31 mouse cellular contexts compared by ENCODE assay signal in genomic region chr1:190448263-190448662, GRCm38 (mm10).
DNase-seq lines count a peak whose midpoint lies in the region; ATAC-seq and TF ChIP-seq lines count a peak whose summit lies in the region.
"Had no signal": no experiment of that assay in that cellular context is flagged by ENCODE, and none has a peak within 500 bp of the region (broad histone marks: within the 10 kb centered on the region; RNA-seq: fewer than 3 reads in every experiment).

No protein-coding gene starts in this region.

- no peak for ATAC-seq in midbrain, embryonic 11.5 days (ENCODE audit: low FRiP score)
- peak; percentile 72 for ATAC-seq in intestine, embryonic 15.5 days
- ATAC-seq: forebrain, postnatal 0 days; inflammation-experienced regulatory T-cells, adult 6 months; liver, embryonic 12.5 days; liver, postnatal 0 days had no signal

- H3K9ac ChIP-seq in midbrain, embryonic 11.5 days (ENCODE audit: low read length), result no peak overlapping the region
- H3K9ac ChIP-seq in ES-E14 (ENCODE audit: insufficient read depth, low read depth, low read length, poor library complexity, severe bottlenecking), result no peak overlapping the region
- H3K9ac ChIP-seq in intestine, embryonic 15.5 days, result no peak overlapping the region
- H3K9ac ChIP-seq: embryonic facial prominence, embryonic 15.5 days; forebrain, embryonic 12.5 days; forebrain, postnatal 0 days; hindbrain, embryonic 15.5 days; liver, embryonic 12.5 days; liver, postnatal 0 days; midbrain, embryonic 12.5 days; neural tube, embryonic 12.5 days had no signal

- H3K27me3 ChIP-seq in midbrain, embryonic 11.5 days (ENCODE audit: control insufficient read depth, insufficient read depth, low read length), result peaks cover 9% of the 10 kb centered on the region; the same call in 1 of the 2 replicates
- peaks cover 88% of the 10 kb centered on the region for H3K27me3 ChIP-seq in midbrain, embryonic 10.5 days (ENCODE audit: low read depth, poor library complexity, severe bottlenecking)
- no peaks in the 10 kb centered on the region for H3K27me3 ChIP-seq in intestine, embryonic 15.5 days (replicated peaks)
- H3K27me3 ChIP-seq: hindbrain, embryonic 15.5 days had no signal

- H3K9me3 ChIP-seq in midbrain, embryonic 11.5 days (ENCODE audit: control insufficient read depth, low read length), result no peaks in the 10 kb centered on the region; the same call in 1 of the 2 replicates
- H3K9me3 ChIP-seq in midbrain, embryonic 10.5 days (replicated peaks), result no peaks in the 10 kb centered on the region
- H3K9me3 ChIP-seq in ES-E14 (ENCODE audit: control insufficient read depth, insufficient read depth, low read depth, low read length), result no peaks in the 10 kb centered on the region
- no peaks in the 10 kb centered on the region for H3K9me3 ChIP-seq in intestine, embryonic 15.5 days
- H3K9me3 ChIP-seq: embryonic facial prominence, embryonic 10.5 days; embryonic facial prominence, embryonic 15.5 days; forebrain, embryonic 12.5 days; hindbrain, embryonic 10.5 days; hindbrain, embryonic 15.5 days; liver, embryonic 12.5 days; midbrain, embryonic 12.5 days; neural tube, embryonic 12.5 days had no signal

- peaks cover 7% of the 10 kb centered on the region; the same call in 1 of the 2 replicates for H3K4me1 ChIP-seq in midbrain, embryonic 11.5 days (ENCODE audit: control insufficient read depth, insufficient read depth, low read length)
- H3K4me1 ChIP-seq in midbrain, embryonic 10.5 days, result peaks cover 30% of the 10 kb centered on the region
- peaks cover 0 to 3% of the 10 kb centered on the region in 2 experiments; a peak in 2 of 4 replicates for H3K4me1 ChIP-seq in ES-E14 (ENCODE audit: control insufficient read depth in 2 of 2, insufficient read depth in 2 of 2, low read length in 2 of 2, poor library complexity in 1 of 2)
- H3K4me1 ChIP-seq in intestine, embryonic 15.5 days (replicated peaks), result 0 out of 2 replicates have a peak, but pooled peaks cover 2% of the 10 kb centered on the region
- H3K4me1 ChIP-seq: embryonic facial prominence, embryonic 15.5 days; hindbrain, embryonic 15.5 days; liver, embryonic 12.5 days; neural tube, embryonic 12.5 days had no signal

- H3K27ac ChIP-seq in midbrain, embryonic 11.5 days (ENCODE audit: low read depth, low read length), result no peak overlapping the region
- no peak overlapping the region for H3K27ac ChIP-seq in midbrain, embryonic 10.5 days (replicated peaks)
- H3K27ac ChIP-seq in ES-E14 (ENCODE audit: insufficient read depth, low read depth, low read length, poor library complexity, severe bottlenecking), result no peak overlapping the region
- H3K27ac ChIP-seq in intestine, embryonic 15.5 days, result no peak overlapping the region
- H3K27ac ChIP-seq: embryonic facial prominence, embryonic 10.5 days; embryonic facial prominence, embryonic 15.5 days; forebrain, embryonic 12.5 days; hindbrain, embryonic 10.5 days; hindbrain, embryonic 15.5 days; layer of hippocampus, adult 2 months; left cerebral cortex, adult 2 months; liver, embryonic 12.5 days; midbrain, embryonic 12.5 days; neural tube, embryonic 12.5 days had no signal

- 36% methylated on average over 8 of the region's 8 CpGs for WGBS in midbrain, embryonic 11.5 days
- WGBS in midbrain, embryonic 10.5 days, result 30% methylated on average over 8 of the region's 8 CpGs
- WGBS in intestine, embryonic 15.5 days, result 16% methylated on average over 8 of the region's 8 CpGs

- peak; percentile 70 for DNase-seq in midbrain, embryonic 11.5 days (ENCODE audit: low spot score, missing footprints)
- DNase-seq in midbrain, embryonic 10.5 days (ENCODE audit: low spot score), result no peak
- DNase-seq in ES-E14 (ENCODE audit: low read depth, low spot score), result peak; percentile 54
- DNase-seq in urinary bladder, postnatal 14 days (ENCODE audit: low spot score), result no peak
- no peak for DNase-seq in embryo, embryonic 9.5 days (ENCODE audit: extremely low spot score)
- DNase-seq in gastrocnemius, adult 18-20 months (ENCODE audit: low spot score), result no peak
- DNase-seq: adrenal gland, postnatal 36 days; cerebellum, adult 2 months; cerebellum, postnatal 14 days; forebrain, postnatal 0 days; gastrocnemius, postnatal 10 days; heart, postnatal 14 days; kidney, adult 9 months; left cerebral cortex, postnatal 4 days; liver, postnatal 0 days; right cerebral cortex, postnatal 14 days; thymus, adult 18-20 months; thymus, postnatal 25 days had no signal

- no peaks in the 10 kb centered on the region for H3K36me3 ChIP-seq in midbrain, embryonic 11.5 days (ENCODE audit: control insufficient read depth, insufficient read depth, low read length)
- H3K36me3 ChIP-seq in midbrain, embryonic 10.5 days, result no peaks in the 10 kb centered on the region
- H3K36me3 ChIP-seq in ES-E14 (ENCODE audit: control insufficient read depth, insufficient read depth, low read length, poor library complexity, severe bottlenecking), result no peaks in the 10 kb centered on the region
- no peaks in the 10 kb centered on the region for H3K36me3 ChIP-seq in intestine, embryonic 15.5 days
- H3K36me3 ChIP-seq: embryonic facial prominence, embryonic 10.5 days; embryonic facial prominence, embryonic 15.5 days; forebrain, embryonic 12.5 days; hindbrain, embryonic 10.5 days; hindbrain, embryonic 15.5 days; liver, embryonic 12.5 days; midbrain, embryonic 12.5 days; neural tube, embryonic 12.5 days had no signal

- no peak overlapping the region for H3K4me2 ChIP-seq in midbrain, embryonic 11.5 days
- no peak overlapping the region for H3K4me2 ChIP-seq in intestine, embryonic 15.5 days (replicated peaks)
- H3K4me2 ChIP-seq: embryonic facial prominence, embryonic 15.5 days; forebrain, embryonic 12.5 days; hindbrain, embryonic 15.5 days; liver, embryonic 12.5 days; midbrain, embryonic 12.5 days; neural tube, embryonic 12.5 days had no signal

- in situ Hi-C loops in ES-E14 (cut with MboI; ENCODE audit: low sequenced_read_pairs in 2 of 2, unreplicated experiment in 2 of 2), result no loop called here

- no peak overlapping the region for H3K4me3 ChIP-seq in midbrain, embryonic 11.5 days (ENCODE audit: low read depth, low read length)
- no peak overlapping the region for H3K4me3 ChIP-seq in midbrain, embryonic 10.5 days
- H3K4me3 ChIP-seq in ES-E14 (ENCODE audit: insufficient read depth in 1 of 2, low read depth in 1 of 2, low read length in 2 of 2, poor library complexity in 1 of 2, severe bottlenecking in 1 of 2), result no peak overlapping the region; a peak in 1 of 4 replicates
- H3K4me3 ChIP-seq in intestine, embryonic 15.5 days (replicated peaks), result no peak overlapping the region
- H3K4me3 ChIP-seq: embryonic facial prominence, embryonic 10.5 days; embryonic facial prominence, embryonic 15.5 days; forebrain, embryonic 12.5 days; hindbrain, embryonic 10.5 days; hindbrain, embryonic 15.5 days; layer of hippocampus, adult 2 months; left cerebral cortex, adult 2 months; liver, embryonic 12.5 days; midbrain, embryonic 12.5 days; myocyte; neural tube, embryonic 12.5 days had no signal

TF ChIP-seq in ES-E14, 5 proteins besides CTCF, POLR2A, EP300 and RAD21:
- TF ChIP-seq MAFK (IDR thresholded peaks at IDR 0.05; ENCODE audit: insufficient read depth, low read depth, low read length), result no peak
- TF ChIP-seq HCFC1 (IDR thresholded peaks at IDR 0.05; ENCODE audit: borderline replicate concordance, insufficient read depth, low read length), result no peak
- TF ChIP-seq ZC3H11A (IDR thresholded peaks at IDR 0.05; ENCODE audit: borderline replicate concordance, low read depth, low read length), result no peak
- no peak for TF ChIP-seq CHD2 (IDR thresholded peaks at IDR 0.05; ENCODE audit: low read depth, low read length)
- no peak for TF ChIP-seq ZNF384 (IDR thresholded peaks at IDR 0.05; ENCODE audit: low read depth, low read length)

Comparison
In these comparisons a context has a peak if more than half of its experiments do, and no peak if none do; other contexts are left out.
1. DNase-seq: peak in midbrain, embryonic 11.5 days (single experiment) and ES-E14 (single experiment); none in midbrain, embryonic 10.5 days (single experiment), urinary bladder, postnatal 14 days (single experiment), embryo, embryonic 9.5 days (single experiment) and gastrocnemius, adult 18-20 months (single experiment).